ENCODE assay signal across 19 mouse cellular contexts in the genomic region with DNA sequence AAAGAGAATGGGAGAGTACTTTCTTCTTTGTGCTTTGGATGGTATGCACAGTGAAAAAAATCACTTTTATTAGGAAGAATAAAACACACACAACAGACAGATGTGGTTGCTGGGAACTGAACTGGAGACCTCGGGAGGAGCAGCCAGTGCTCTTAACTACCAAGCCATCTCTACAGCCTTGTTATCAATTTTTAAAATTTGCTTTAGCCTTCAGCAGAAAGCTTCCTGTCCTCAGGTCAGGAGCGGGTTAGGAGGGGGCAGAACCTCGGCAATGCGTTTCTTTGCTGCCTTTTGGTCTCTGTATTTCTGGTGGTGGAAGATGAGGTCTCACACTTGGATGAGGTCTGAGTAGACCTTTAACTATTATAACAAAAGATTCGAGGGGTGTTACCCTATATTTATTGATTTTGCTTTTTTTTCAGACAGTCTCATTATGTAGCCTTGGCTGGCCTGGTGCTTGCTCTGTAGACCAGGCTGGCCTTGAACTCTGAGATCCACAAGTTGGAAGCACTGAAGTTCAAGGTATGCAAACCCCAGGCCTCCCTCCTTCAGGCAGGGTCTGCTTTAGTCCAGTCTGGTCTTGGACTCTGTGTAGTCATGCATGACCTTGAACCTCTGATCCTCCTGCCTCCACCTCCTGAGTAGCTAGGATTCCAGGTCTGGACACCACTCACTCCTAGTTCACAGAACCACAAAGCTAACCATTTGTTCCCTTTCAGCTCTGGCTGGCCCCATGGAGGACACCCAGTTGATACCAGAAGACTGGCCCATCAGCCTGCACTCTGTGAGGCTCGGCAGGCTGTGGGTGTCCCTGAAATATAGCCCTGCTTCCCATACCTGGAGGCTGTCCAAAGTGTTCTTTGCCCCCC. TPM values are rescaled to one million over a fixed set of nuclear protein-coding genes. Genes with fewer than 3 reads are reported as not detected.
A peak's percentile ranks its signal among the peaks of the same experiment; 100 is the strongest.
DNase-seq lines count a peak whose midpoint lies in the region; ATAC-seq lines count a peak whose summit lies in the region.
"Had no signal": no experiment of that assay in that cellular context is flagged by ENCODE, and none has a peak within 500 bp of the region (broad histone marks: within the 10 kb centered on the region; RNA-seq: fewer than 3 reads in every experiment).

No protein-coding gene starts in this region.

- intact Hi-C loops in heart, postnatal 36 days (cut with DNase I): no loop called here

- peak overlapping the region; percentile 7 for H3K4me2 ChIP-seq in heart, embryonic 16.5 days (ENCODE audit: low read depth, low read length)
- H3K4me2 ChIP-seq in liver, embryonic 12.5 days: peak overlapping the region; percentile 28; the same call in 1 of the 2 replicates
- H3K4me2 ChIP-seq: forebrain, embryonic 13.5 days; midbrain, embryonic 13.5 days; neural tube, embryonic 15.5 days had no signal

- DNase-seq in heart, postnatal 36 days: no peak
- peak; percentile 37 for DNase-seq in thymus, postnatal 25 days
- DNase-seq in thymus, postnatal 0 days (ENCODE audit: low spot score): no peak
- DNase-seq in frontal cortex, postnatal 10 days (ENCODE audit: low spot score in 2 of 2): no peak
- no peak for DNase-seq in T-cell, adult 2 months (ENCODE audit: low spot score)
- no peak for DNase-seq in embryo, embryonic 10.5 days (ENCODE audit: low spot score)
- DNase-seq: cerebellum, postnatal 14 days; gastrocnemius, postnatal 36 days; kidney, adult 8-10 months; layer of hippocampus, postnatal 36 days; lung, postnatal 36 days had no signal

- H3K9ac ChIP-seq in heart, embryonic 16.5 days (ENCODE audit: low read length): no peak overlapping the region
- peak overlapping the region; percentile 0; the same call in 1 of the 2 replicates for H3K9ac ChIP-seq in liver, embryonic 12.5 days
- H3K9ac ChIP-seq: forebrain, embryonic 13.5 days; midbrain, embryonic 13.5 days; neural tube, embryonic 15.5 days had no signal

- H3K27ac ChIP-seq in heart, embryonic 16.5 days (ENCODE audit: low read length): peak overlapping the region; percentile 22; the same call in 1 of the 2 replicates
- H3K27ac ChIP-seq in liver, embryonic 12.5 days: peak overlapping the region; percentile 70
- H3K27ac ChIP-seq: forebrain, embryonic 13.5 days; midbrain, embryonic 13.5 days; neural tube, embryonic 15.5 days had no signal

- no peak for ATAC-seq in heart, embryonic 16.5 days (replicated peaks; ENCODE audit: extremely low read depth, insufficient read depth, low FRiP score)
- no peak for ATAC-seq in liver, embryonic 12.5 days
- ATAC-seq: forebrain, embryonic 13.5 days; hindbrain, embryonic 16.5 days; midbrain, embryonic 13.5 days; Patski had no signal

- H3K36me3 ChIP-seq in heart, embryonic 16.5 days (ENCODE audit: control insufficient read depth, insufficient read depth): 0 out of 2 replicates have a peak, but pooled peaks cover 2% of the 10 kb centered on the region
- H3K36me3 ChIP-seq in liver, embryonic 12.5 days: peaks cover 15% of the 10 kb centered on the region
- H3K36me3 ChIP-seq: neural tube, embryonic 15.5 days had no signal

- WGBS in heart, embryonic 16.5 days: 59% methylated on average over 6 of the region's 6 CpGs
- 13% methylated on average over 6 of the region's 6 CpGs for WGBS in liver, embryonic 12.5 days (ENCODE audit: insufficient replicate concordance)

- no peaks in the 10 kb centered on the region for H3K27me3 ChIP-seq in heart, embryonic 16.5 days (ENCODE audit: control insufficient read depth, insufficient read depth, low read length)
- H3K27me3 ChIP-seq in liver, embryonic 12.5 days (replicated peaks): peaks cover 24% of the 10 kb centered on the region
- H3K27me3 ChIP-seq: Patski had no signal

- no peak overlapping the region for H3K4me3 ChIP-seq in heart, embryonic 16.5 days (ENCODE audit: low read length)
- no peak overlapping the region for H3K4me3 ChIP-seq in liver, embryonic 12.5 days
- H3K4me3 ChIP-seq: forebrain, embryonic 13.5 days; midbrain, embryonic 13.5 days; myocyte; neural tube, embryonic 15.5 days had no signal

- H3K9me3 ChIP-seq in heart, embryonic 16.5 days (replicated peaks; ENCODE audit: control insufficient read depth, low read length): peaks cover under 1% of the 10 kb centered on the region; the same call in 1 of the 2 replicates
- no peaks in the 10 kb centered on the region for H3K9me3 ChIP-seq in liver, embryonic 12.5 days (replicated peaks)
- H3K9me3 ChIP-seq: forebrain, embryonic 13.5 days; midbrain, embryonic 13.5 days; neural tube, embryonic 15.5 days had no signal

- peaks cover 21% of the 10 kb centered on the region for H3K4me1 ChIP-seq in heart, embryonic 16.5 days (ENCODE audit: control insufficient read depth, insufficient read depth, low read length)
- H3K4me1 ChIP-seq in liver, embryonic 12.5 days: peaks cover 66% of the 10 kb centered on the region

RNA-seq across cellular contexts. Expression of gene Cmtm7, which starts 4.2 kb away (rescaled TPM):
- polyA plus RNA-seq in heart, embryonic 16.5 days (2015; fragmentation: Nextera tagmentation; extraction: Ambion mirVana): 130 and 138 TPM in 2 replicates
- 10 to 100 TPM; 12.0 to 15.0 TPM for total RNA-seq in heart, postnatal 36 days (2021)
- 299 and 301 TPM in 2 replicates for polyA plus RNA-seq in thymus, postnatal 0 days (2015; fragmentation: Nextera tagmentation; extraction: Ambion mirVana)
- 69.9 and 70.4 TPM in 2 replicates for polyA plus RNA-seq in liver, embryonic 12.5 days (2016; fragmentation: Nextera tagmentation; extraction: Ambion mirVana)

RNA-seq across cellular contexts. Expression of gene Cmtm6, which starts 46.5 kb away (rescaled TPM):
- polyA plus RNA-seq in heart, embryonic 16.5 days (2015; fragmentation: Nextera tagmentation; extraction: Ambion mirVana): 51.0 and 51.6 TPM in 2 replicates
- 10 to 100 TPM; 22.3 to 22.4 TPM for total RNA-seq in heart, postnatal 36 days (2021)
- 92.2 and 93.4 TPM in 2 replicates for polyA plus RNA-seq in thymus, postnatal 0 days (2015; fragmentation: Nextera tagmentation; extraction: Ambion mirVana)
- 26.0 and 29.1 TPM in 2 replicates for polyA plus RNA-seq in liver, embryonic 12.5 days (2016; fragmentation: Nextera tagmentation; extraction: Ambion mirVana)
